15 mouse cellular contexts compared by ENCODE assay signal in the genomic region with DNA sequence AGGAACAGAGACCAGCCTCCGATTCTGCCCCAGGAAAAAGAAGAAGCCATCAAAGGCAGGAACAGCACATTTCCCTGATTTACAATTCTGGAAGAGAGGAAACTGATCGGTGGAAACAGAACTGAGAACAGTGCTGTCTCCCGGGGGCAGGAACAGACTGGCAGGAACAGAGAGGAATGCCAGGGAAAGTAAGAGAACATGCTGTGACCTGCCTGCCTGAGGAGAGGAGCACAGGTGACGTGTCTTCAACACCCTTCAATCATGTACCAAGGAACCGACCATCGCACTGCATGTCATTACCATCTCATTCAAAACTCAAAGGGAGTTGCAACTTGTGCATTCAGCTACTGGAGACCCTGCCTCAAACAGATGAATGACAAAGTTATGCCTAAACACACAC.
"Had no signal": no experiment of that assay in that cellular context is flagged by ENCODE, and none has a peak within 500 bp of the region (broad histone marks: within the 10 kb centered on the region; RNA-seq: fewer than 3 reads in every experiment).

No protein-coding gene starts in this region.

- H3K4me2 ChIP-seq: kidney, embryonic 15.5 days; limb, embryonic 15.5 days; liver, embryonic 12.5 days; lung, embryonic 14.5 days; neural tube, embryonic 13.5 days had no signal

- H3K27ac ChIP-seq: kidney, embryonic 15.5 days; limb, embryonic 15.5 days; liver, embryonic 12.5 days; midbrain, embryonic 10.5 days; neural tube, embryonic 13.5 days had no signal

- ATAC-seq: liver, embryonic 12.5 days; midbrain, embryonic 16.5 days had no signal

- H3K4me1 ChIP-seq: kidney, embryonic 15.5 days; limb, embryonic 15.5 days; liver, embryonic 12.5 days; midbrain, embryonic 10.5 days had no signal

- H3K27me3 ChIP-seq: kidney, embryonic 15.5 days; limb, embryonic 15.5 days; liver, embryonic 12.5 days; neural tube, embryonic 13.5 days had no signal

- H3K9ac ChIP-seq: kidney, embryonic 15.5 days; limb, embryonic 15.5 days; liver, embryonic 12.5 days; lung, embryonic 14.5 days; neural tube, embryonic 13.5 days had no signal

- H3K4me3 ChIP-seq: kidney, embryonic 15.5 days; limb, embryonic 15.5 days; liver, embryonic 12.5 days; midbrain, embryonic 10.5 days; neural tube, embryonic 13.5 days had no signal

- DNase-seq: kidney, postnatal 14 days; lung, embryonic 14.5 days; lung, postnatal 10 days; lung, postnatal 4 days; retina, postnatal 1 day; right cerebral cortex, postnatal 4 days; spleen, adult 18-20 months; thymus, adult 18-20 months; thymus, postnatal 14 days had no signal

- H3K9me3 ChIP-seq: kidney, embryonic 15.5 days; limb, embryonic 15.5 days; liver, embryonic 12.5 days; midbrain, embryonic 10.5 days; neural tube, embryonic 13.5 days had no signal
